Mouse (Mus musculus) midbrain, embryonic 13.5 days (tissue): ENCODE measurements around the gene Actr3. TPM values are rescaled to one million over a fixed set of nuclear protein-coding genes. Genes with fewer than 3 reads are reported as not detected.
A peak's percentile ranks its signal among the peaks of the same experiment; 100 is the strongest.

Experiments
- ATAC-seq: fragments of 200-750 bp; cut with Nextera tagmentation; 2 replicates; pipeline ENCODE4 v1.8.0; 2017; ENCODE audit warnings: mild to moderate bottlenecking, moderate TSS enrichment, moderate library complexity
- H3K27ac ChIP-seq: fragments of 300-500 bp; sonication (generic); 2 replicates; pipeline ENCODE4 v1.5.1; 2015; ENCODE audit warnings: inconsistent platforms, mild to moderate bottlenecking, moderate library complexity
- H3K27me3 ChIP-seq: fragments of 300-500 bp; sonication (generic); 2 replicates; pipeline ENCODE4 v1.6.1; 2015; ENCODE audit warnings: mild to moderate bottlenecking, inconsistent platforms
- H3K36me3 ChIP-seq: fragments of 300-500 bp; sonication (generic); 2 replicates; pipeline ENCODE4 v1.6.1; 2015; ENCODE audit warnings: mild to moderate bottlenecking, inconsistent platforms
- H3K4me1 ChIP-seq: fragments of 300-500 bp; sonication (generic); replicated peaks from 2 replicates; pipeline ENCODE4 v1.6.1; 2015; ENCODE audit warnings: inconsistent platforms
- H3K4me2 ChIP-seq: fragments of 300-500 bp; sonication (generic); replicated peaks from 2 replicates; pipeline ENCODE4 v1.6.1; 2015; ENCODE audit warnings: moderate library complexity, mild to moderate bottlenecking, inconsistent platforms
- H3K4me3 ChIP-seq: fragments of 300-500 bp; sonication (generic); replicated peaks from 2 replicates; pipeline ENCODE4 v1.5.1; 2015; ENCODE audit warnings: mild to moderate bottlenecking, inconsistent platforms
- H3K9ac ChIP-seq: fragments of 300-500 bp; sonication (generic); replicated peaks from 2 replicates; pipeline ENCODE4 v1.6.1; 2015; ENCODE audit warnings: mild to moderate bottlenecking, inconsistent platforms
- H3K9me3 ChIP-seq: fragments of 300-500 bp; sonication (generic); 2 replicates; pipeline ENCODE4 v1.6.1; 2016; ENCODE audit warnings: mild to moderate bottlenecking, inconsistent platforms
- WGBS: fragments of 180-500 bp; shearing (Covaris S2); methylation state at CpG from one replicate; pipeline ENCODE4 v1.1.7; 2015; 5-methylcytosine and 5-hydroxymethylcytosine counted together
- polyA plus RNA-seq: library from polyadenylated mRNA; unstranded; fragments of >200 nt; fragmentation: Nextera tagmentation; extraction: Ambion mirVana; gene quantifications from 2 replicates; pipeline ENCODE4 v1.2.1, GENCODE M21; 2015

The Actr3 gene
- polyA plus RNA-seq = 238 and 243 TPM in 2 replicates

DNA sequence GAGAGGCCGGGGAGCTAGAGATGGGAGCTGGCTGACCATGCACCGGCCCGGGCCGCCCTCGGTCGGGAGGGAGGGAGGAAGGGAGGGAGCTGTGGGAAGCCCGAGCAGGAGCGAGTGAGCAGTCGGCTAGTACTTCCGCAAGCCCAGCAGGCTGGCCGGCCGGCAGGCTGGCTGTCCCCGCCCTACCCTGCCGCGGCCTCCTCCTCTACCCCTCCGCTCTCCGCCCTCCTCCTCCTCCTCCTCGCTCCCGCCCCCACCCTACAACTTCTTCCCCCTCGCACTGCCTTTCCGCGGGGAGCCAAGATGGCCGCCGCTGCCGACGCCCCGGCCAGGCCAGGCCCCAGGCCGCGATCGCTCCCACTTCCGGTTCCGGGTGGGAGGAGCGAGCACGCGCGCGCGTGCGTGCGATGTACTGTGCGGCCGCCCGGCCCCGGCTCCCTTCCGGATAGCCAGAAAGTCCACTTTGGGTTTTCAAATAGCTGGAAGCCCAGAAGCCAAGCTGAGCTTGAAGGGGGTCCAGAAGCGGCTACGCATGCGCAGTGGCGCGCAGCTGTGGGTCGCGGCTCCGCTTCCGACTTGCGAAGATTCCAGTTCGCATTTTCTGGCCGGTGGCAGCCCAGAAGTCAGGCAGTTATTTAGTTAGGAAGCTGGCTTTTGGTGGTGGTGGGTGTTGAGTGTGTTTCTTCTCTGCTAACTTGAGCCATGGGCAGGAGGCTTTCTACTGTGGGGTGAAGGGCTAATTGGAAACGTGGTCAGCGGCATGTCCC is at the start of gene Actr3:
Actr3 (minus strand) TSS at position 359 of the 767 bp plus-strand sequence.
- under 1% methylated on average over 45 of the region's 59 CpGs for WGBS
- H3K27ac ChIP-seq = peak within 1 kb of the TSS; percentile 98
- peak within 1 kb of the TSS; percentile 95 for H3K9ac ChIP-seq
- peak within 1 kb of the TSS; percentile 68 for H3K4me2 ChIP-seq
- no peaks in the 10 kb centered on the region for H3K9me3 ChIP-seq
- H3K4me1 ChIP-seq = peaks cover 41% of the 10 kb centered on the region
- H3K4me3 ChIP-seq = peak within 1 kb of the TSS; percentile 87
- ATAC-seq = peak; percentile 96
- no peaks in the 10 kb centered on the region for H3K36me3 ChIP-seq
- no peaks in the 10 kb centered on the region for H3K27me3 ChIP-seq

DNA sequence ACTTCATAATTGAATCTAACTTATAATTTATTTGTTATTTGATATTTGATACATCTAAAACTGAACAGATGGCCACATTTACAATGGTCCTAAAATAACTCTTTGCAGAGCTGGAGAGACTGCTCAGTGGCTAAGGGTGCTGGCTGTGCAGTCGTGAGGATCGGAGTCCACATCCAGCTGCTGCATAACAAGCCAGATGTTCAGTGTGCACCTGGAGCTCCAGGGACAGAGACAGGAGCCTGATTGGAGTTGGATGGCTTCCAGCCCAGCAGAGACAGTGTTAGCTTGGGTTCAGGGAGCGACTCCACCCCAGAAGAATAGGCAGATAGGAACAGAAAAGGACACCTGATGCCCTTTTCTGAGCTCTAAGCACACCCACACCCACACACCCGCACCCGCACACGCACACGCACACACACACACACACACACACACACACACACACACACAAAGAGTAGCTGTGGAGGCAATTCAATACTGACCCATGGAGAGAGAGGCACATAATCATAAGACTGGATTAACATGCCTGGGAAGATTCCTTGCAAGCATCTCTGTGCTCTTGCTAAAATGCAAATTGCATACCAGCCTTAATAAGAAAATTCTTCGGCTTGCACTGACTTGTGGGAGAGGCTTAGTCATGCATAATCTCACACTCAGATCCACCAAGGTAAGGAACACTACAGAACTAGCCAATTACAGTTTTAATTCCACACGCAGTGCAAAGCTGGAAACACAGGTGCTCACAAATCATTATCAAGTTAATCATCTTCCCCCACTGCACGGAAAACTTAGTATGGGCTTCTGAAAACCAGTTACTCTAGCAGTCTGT is 47.1 kb upstream of the Actr3 start:
- Histone ChIP-seq H3K9me3 (no peaks in the 10 kb centered on the region), H3K4me2 (no peak overlapping the region), H3K27me3 (no peaks in the 10 kb centered on the region), H3K4me3 (no peak overlapping the region), H3K36me3 (no peaks in the 10 kb centered on the region), H3K9ac (no peak overlapping the region), H3K4me1 (no peaks in the 10 kb centered on the region), H3K27ac (no peak overlapping the region)
- WGBS = 77% methylated on average over 10 of the region's 10 CpGs
- ATAC-seq = peak; percentile 55; the same call in 1 of the 2 replicates

DNA sequence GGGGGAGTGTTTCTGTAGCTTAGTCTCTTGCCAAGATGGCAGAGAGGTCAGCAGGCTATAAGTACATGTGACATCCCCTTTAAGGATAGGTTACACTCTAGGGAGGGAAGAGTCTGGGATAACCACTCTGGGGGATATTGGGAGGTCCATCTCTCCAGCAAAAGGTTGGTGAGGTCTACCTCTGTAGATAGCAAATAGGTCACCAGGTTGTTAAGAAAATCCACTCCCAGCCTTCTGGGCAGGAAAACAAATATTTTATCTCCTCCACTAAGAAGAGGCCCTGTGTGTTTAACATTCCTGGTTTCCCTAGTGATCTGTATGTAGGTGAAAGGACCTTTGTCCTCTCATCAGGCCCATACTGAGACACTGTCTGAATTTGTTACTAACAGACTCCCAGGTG is 46.3 kb upstream of the Actr3 start:
- Histone ChIP-seq H3K27me3 (no peaks in the 10 kb centered on the region), H3K4me1 (no peaks in the 10 kb centered on the region), H3K9me3 (no peaks in the 10 kb centered on the region), H3K9ac (no peak overlapping the region), H3K4me3 (no peak overlapping the region), H3K4me2 (no peak overlapping the region), H3K36me3 (no peaks in the 10 kb centered on the region), H3K27ac (no peak overlapping the region)
- no peak for ATAC-seq

DNA sequence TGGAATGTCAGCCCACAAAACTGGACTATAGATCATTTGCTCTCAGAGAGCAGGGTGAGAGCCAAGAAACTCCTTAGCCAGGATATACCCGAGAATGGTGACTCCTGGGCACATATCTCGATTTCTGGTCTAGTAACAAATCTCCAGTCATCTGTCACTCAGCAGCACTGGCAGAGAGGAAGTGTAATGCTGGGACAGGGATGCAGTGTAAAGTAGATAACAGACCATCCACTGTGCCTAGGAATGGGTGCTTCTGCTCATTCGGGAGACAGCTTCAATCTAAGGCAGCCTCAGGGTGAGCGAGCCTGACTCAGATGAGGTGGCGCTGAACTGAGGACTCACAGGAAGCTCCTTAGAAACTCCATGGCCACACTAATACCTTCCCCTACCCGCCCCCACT is 43.1 kb upstream of the Actr3 start:
- Histone ChIP-seq H3K36me3 (no peaks in the 10 kb centered on the region), H3K27me3 (no peaks in the 10 kb centered on the region), H3K27ac (no peak overlapping the region), H3K4me3 (no peak overlapping the region), H3K9me3 (no peaks in the 10 kb centered on the region), H3K4me2 (no peak overlapping the region), H3K4me1 (no peaks in the 10 kb centered on the region), H3K9ac (no peak overlapping the region)
- no peak for ATAC-seq
- WGBS = 86% methylated on average over 6 of the region's 6 CpGs

DNA sequence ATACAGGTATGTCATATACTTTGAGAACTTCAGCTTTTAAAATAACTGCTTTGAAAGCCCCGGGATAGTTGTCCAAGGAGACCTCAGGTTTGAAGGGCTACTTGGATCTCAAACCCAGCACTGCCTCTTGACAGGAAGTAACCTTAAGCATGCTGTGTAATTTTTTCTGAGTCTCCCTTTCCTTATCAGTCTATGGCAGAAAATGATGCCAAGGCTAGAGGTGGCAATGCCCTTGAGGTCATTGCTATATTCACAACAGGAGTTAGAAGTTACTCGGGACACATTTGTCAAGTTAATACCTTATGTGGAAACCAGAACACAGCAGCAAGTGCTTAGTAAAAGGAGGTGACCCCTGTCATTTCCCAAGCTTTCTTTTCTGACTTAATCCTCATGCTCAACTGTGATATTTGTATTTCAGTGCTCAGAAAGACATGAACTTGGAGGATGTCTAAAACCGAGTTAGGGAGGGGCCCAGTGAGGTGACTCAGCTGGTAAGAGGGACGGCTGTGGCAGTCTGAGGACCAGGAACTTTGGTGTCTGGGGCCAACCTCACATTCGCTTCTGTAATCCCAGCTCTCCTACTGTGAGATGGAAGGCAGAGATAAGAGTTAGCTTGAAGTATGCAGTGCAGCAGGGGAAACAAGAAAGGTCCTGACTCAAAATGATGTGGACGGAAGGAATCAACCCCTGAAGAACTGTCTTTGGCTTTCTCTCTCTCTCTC is 40.6 kb upstream of the Actr3 start:
- Histone ChIP-seq H3K4me1 (no peaks in the 10 kb centered on the region), H3K9me3 (no peaks in the 10 kb centered on the region), H3K36me3 (no peaks in the 10 kb centered on the region), H3K4me2 (no peak overlapping the region), H3K9ac (no peak overlapping the region), H3K27me3 (no peaks in the 10 kb centered on the region), H3K27ac (no peak overlapping the region), H3K4me3 (no peak overlapping the region)
- no peak for ATAC-seq
- 82% methylated on average over 6 of the region's 6 CpGs for WGBS

DNA sequence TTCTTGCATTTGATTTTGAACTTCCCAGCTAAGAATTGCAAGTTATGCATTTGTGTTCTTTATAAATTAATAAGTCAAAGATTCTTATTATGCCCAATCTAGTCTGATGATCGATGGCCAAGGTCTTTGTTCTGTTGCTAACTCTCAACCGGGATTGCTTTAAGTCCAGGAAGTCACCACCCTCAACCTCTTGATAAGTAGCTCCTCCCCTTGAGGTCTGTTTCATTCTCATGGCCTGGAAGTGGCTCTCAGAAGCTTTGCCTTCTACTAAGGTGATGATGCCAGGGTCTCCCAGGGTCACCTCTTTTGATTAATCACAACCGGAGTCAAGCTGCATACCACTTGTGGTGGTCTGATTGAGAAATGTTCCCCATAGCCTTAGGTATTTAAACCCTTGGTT is 38.3 kb upstream of the Actr3 start:
- no peak for ATAC-seq
- Histone ChIP-seq H3K9me3 (no peaks in the 10 kb centered on the region), H3K36me3 (no peaks in the 10 kb centered on the region), H3K4me3 (no peak overlapping the region), H3K27me3 (no peaks in the 10 kb centered on the region), H3K27ac (no peak overlapping the region), H3K4me1 (no peaks in the 10 kb centered on the region), H3K4me2 (no peak overlapping the region), H3K9ac (no peak overlapping the region)
- 92% methylated on average over 3 of the region's 3 CpGs for WGBS

DNA sequence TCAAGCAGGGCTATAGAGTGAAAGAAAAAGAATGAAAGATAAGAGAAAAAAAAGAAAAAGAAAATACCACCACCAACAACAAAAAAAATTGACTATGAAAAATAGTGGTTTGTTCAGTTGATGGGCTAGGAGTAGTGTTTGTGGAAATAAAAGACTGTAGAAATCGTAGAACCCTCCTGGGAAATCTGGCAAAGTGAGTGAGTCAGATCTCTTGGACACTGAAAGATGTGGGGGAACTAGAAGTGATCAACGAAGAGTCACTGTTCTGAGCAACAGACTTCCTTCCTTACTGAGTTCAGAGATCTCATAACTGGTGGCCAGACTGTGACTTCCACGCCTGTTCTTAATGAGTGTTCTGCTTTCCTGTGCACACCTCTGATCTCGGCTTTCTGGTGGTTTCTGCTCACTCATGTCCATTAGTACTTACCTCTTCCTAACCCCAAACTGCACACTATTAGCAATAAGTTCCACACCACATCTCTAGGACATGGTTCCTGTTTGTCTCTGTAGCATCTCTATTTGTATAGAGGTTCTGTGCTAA is 37.7 kb upstream of the Actr3 start:
- no peak for ATAC-seq
- H3K4me1 ChIP-seq = no peaks in the 10 kb centered on the region
- no peak overlapping the region for H3K4me2 ChIP-seq
- no peaks in the 10 kb centered on the region for H3K36me3 ChIP-seq
- no peak overlapping the region for H3K9ac ChIP-seq
- no peaks in the 10 kb centered on the region for H3K27me3 ChIP-seq
- H3K9me3 ChIP-seq = no peaks in the 10 kb centered on the region
- H3K4me3 ChIP-seq = no peak overlapping the region
- 88% methylated on average over 4 of the region's 4 CpGs for WGBS
- no peak overlapping the region for H3K27ac ChIP-seq

DNA sequence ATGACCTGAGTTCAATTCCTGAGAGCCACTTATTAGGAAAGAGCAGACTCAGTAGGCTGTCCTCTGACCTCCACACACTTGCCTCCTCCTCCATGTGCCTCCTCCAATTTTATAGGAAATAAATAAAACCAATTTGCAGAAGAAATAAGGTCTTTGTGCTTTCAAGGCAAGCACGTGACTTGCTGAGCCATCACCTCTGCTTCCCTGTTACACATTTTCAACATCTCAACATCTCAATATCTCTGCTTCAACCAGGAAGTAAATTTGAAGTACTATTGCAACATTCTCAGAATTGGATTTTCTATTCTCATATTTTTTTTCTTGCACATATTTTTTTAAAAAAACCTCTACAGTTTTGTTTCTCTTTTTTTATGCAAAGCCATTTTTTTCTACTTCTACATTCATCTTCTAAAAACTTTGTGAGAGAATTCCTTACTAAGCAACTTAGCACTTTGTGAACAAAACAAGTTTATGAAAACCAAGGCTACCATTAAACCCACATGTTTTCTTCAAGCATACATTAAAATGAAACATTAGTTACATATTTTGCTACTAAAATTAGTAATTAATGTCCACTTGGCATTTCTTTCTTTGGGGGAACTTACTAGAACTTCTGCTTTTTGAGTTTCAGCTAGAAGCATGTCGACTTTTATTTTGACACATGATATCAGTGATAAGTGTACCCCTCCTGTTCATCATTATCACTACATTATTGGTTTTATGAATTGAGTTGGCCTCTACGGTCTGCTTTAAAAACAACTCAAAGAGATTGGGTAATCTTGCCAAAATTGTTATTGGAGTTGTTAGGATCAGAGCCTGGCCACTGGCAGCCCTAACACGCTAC is 35.5 kb upstream of the Actr3 start:
- Histone ChIP-seq H3K4me1 (no peaks in the 10 kb centered on the region), H3K27me3 (no peaks in the 10 kb centered on the region), H3K27ac (no peak overlapping the region), H3K4me2 (no peak overlapping the region), H3K4me3 (no peak overlapping the region), H3K36me3 (no peaks in the 10 kb centered on the region), H3K9ac (no peak overlapping the region), H3K9me3 (no peaks in the 10 kb centered on the region)
- 85% methylated on average over 4 of the region's 4 CpGs for WGBS
- no peak for ATAC-seq

DNA sequence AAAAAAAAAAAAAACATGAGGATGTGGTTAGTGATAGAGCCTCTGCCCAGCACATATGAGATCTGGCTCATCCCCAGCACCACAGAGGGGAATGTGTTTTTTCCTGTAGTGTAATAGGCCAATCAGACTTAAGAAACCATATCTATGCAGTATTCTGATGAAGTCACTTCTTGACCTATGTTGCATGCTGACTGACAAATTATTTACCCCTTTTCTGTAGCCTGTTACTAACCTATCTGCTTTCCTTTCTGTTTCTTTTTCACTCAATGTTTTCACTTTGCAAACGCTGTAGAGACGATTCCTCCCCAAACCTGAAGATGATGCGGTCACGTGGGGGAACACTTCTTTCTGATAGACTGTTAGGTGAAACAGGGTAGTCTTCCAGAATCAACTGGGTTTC is 32.4 kb upstream of the Actr3 start:
- Histone ChIP-seq H3K4me3 (no peak overlapping the region), H3K4me2 (no peak overlapping the region)
- 98% methylated on average over 4 of the region's 4 CpGs for WGBS

DNA sequence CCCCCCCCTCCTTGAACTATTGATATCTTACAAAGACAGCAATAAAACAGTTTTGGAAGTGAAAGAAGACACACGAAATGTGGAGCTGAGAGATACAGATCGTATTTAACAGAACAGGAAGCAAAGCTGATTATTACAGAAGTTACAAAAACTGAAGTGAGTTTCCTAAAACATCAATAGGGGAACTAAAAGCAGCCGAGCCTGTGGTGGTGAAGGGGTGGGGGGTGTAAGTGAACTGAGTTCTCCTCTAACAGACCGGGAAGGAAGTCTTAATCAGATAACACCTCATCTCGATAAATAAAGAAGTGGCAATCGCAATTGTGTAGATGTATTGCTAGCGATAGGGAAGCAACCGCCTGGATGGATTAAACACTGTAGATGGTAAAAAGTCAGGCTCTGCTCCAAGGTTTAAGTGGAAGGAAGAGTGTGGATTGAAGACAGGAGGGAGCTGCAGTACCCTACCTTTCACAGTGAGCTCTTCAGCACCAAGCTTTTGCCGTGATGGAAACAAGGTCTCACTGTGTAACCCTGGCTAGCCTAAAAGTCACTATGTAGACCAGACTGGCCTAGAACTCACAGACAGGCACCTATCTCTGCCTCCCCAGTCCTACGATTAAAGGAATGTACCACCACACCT is 31.2 kb upstream of the Actr3 start:
- ATAC-seq = no peak
- no peaks in the 10 kb centered on the region for H3K9me3 ChIP-seq
- no peak overlapping the region for H3K27ac ChIP-seq
- no peak overlapping the region for H3K9ac ChIP-seq
- no peak overlapping the region for H3K4me3 ChIP-seq
- H3K4me2 ChIP-seq = no peak overlapping the region
- H3K36me3 ChIP-seq = no peaks in the 10 kb centered on the region
- no peaks in the 10 kb centered on the region for H3K4me1 ChIP-seq
- WGBS = 86% methylated on average over 10 of the region's 10 CpGs
- H3K27me3 ChIP-seq = no peaks in the 10 kb centered on the region

More for the DNA sequence above, 32.4 kb upstream of the Actr3 start:
- H3K4me1 ChIP-seq = no peaks in the 10 kb centered on the region
- H3K9ac ChIP-seq = no peak overlapping the region
- no peaks in the 10 kb centered on the region for H3K36me3 ChIP-seq
- H3K9me3 ChIP-seq = no peaks in the 10 kb centered on the region
- ATAC-seq = no peak
- no peak overlapping the region for H3K27ac ChIP-seq
- no peaks in the 10 kb centered on the region for H3K27me3 ChIP-seq

DNA sequence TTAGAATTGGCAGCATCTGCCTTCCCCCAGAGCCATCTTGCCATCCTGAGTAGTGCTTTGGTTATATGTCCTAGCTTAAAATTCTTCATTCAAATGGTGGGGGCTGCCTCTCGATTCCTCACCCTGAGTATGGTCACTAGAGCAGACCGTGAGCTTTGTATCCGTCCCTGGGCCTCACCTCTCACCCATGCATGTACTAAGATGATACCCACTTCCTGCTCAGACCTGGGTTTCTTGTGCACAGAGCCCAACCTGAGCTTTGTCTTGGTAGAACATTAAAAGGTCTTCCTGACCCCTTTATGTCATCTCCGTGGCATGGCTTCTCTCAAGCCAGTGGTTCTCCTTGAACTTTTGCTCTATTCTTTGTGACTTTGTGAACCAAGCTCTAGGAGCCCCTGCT is 28.5 kb upstream of the Actr3 start:
- 89% methylated on average over 4 of the region's 4 CpGs for WGBS
- Histone ChIP-seq H3K4me3 (no peak overlapping the region), H3K27ac (no peak overlapping the region), H3K9me3 (no peaks in the 10 kb centered on the region), H3K4me2 (no peak overlapping the region), H3K4me1 (no peaks in the 10 kb centered on the region), H3K27me3 (no peaks in the 10 kb centered on the region), H3K36me3 (no peaks in the 10 kb centered on the region), H3K9ac (no peak overlapping the region)
- no peak for ATAC-seq
